Mouse (Mus musculus): ENCODE measurements at regions not wholly inside any gene's neighbourhood (a gene's known extent, or its start where the extent isn't known, plus 50 kb on each side); places are given as distances from the start of the nearest gene placed in this dataset.

DNA sequence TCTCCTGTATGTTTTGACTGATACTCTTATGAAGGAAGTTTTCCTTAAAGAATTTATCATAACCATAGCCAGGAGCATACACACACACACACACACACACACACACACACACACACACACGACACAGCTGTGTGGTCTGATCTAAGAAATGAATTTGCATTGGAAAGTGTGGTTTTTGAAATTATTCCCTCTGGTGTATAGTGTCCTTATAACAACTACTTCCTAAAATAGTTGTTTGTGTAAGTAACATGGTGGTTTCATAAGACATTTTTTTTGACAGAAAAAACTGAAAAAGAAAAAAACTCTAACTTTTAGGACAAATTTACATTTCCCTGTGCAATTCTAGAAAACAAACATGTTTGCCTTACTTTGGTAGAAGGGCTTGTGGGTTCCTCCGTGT is 826.3 kb downstream of the Hace1 start:
- TF ChIP-seq CTCF (IDR thresholded peaks at IDR 0.05; ENCODE audit: borderline replicate concordance, insufficient read depth, low read depth, low read length) (no peak), POLR2A (IDR thresholded peaks at IDR 0.05; ENCODE audit: borderline replicate concordance, insufficient read depth, low read length) (no peak)
